Mouse (Mus musculus) left cerebral cortex, postnatal 10 days (tissue): ENCODE measurements around the gene Cdx2. TPM values are rescaled to one million over a fixed set of nuclear protein-coding genes. Genes with fewer than 3 reads are reported as not detected.

ENCODE experiments used
- DNase-seq, 2 experiments: peaks; one replicate each; pipeline ENCODE4 v3.0.0; 2021 to 2022; ENCODE audit warnings: low spot score in 2 of 2, mixed read lengths in 1 of 2; ENCODE audit errors: extremely low spot score in 1 of 2
- intact Hi-C: fragments of 180-260 bp; cut with DNase I; formaldehyde crosslinking; loops from one replicate; pipeline ENCODE4 v1.15.1; 2025
- microRNA-seq: library from miRNA; unstranded; fragments of <30 nt; microRNA quantifications from one replicate; pipeline ENCODE4 v1.2.0, GENCODE M21; 2022
- total RNA-seq, 2 experiments: library from RNA; stranded (reverse); gene quantifications; 2 replicates each; pipeline ENCODE4 v1.2.3; 2021

Cdx2 gene
- total RNA-seq, 2 experiments from 2014 or later = not detected

DNA sequence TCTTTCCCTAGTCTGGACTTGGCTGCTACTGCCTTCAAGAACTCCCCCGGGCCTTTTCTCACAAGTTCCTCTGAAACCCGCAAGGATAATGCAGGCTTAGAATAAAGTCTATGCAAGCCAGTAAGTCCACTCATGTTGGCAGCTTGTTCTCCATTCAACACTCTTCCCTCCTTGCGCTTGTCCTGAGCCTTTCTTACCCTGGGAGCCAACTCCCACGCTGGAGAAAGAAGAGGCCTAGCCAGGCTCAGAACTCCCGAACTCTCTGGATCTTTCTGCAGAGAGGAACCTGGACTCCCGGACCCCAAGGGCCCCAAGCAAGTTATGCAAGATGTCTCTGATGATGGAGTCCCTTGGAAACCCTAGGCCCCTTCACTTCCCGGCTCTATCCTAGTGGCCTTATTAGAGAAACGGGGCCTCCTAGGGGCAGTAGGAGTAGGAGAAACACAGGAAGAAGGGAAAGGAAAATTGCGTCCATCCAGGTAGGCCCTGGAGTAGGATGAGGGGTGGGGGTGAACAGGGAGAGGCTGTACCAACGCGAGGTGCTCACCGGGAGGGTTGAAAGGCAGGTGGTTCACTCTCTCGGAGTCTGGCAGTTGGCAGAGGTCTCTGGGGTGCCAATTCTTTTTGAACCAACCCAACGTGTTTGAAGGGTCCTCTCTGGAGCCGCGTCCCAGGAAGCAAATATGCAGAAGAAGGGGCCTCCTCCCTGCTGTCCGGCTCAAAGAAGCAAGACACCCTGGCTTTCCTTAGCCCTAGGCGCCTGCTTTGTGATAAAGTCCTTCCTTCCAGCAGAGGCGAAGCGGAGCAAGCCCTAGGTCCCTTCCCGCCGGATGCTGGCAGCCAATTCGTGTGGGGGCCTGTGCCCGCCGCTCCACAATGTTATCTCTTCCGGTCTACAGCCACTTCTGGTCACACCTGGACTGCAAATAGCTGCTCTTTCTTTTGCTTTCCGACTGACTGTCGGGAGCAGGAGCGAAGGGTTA lies 36.1 kb downstream of the Cdx2 start:
- intact Hi-C loops = no loop called here

DNA sequence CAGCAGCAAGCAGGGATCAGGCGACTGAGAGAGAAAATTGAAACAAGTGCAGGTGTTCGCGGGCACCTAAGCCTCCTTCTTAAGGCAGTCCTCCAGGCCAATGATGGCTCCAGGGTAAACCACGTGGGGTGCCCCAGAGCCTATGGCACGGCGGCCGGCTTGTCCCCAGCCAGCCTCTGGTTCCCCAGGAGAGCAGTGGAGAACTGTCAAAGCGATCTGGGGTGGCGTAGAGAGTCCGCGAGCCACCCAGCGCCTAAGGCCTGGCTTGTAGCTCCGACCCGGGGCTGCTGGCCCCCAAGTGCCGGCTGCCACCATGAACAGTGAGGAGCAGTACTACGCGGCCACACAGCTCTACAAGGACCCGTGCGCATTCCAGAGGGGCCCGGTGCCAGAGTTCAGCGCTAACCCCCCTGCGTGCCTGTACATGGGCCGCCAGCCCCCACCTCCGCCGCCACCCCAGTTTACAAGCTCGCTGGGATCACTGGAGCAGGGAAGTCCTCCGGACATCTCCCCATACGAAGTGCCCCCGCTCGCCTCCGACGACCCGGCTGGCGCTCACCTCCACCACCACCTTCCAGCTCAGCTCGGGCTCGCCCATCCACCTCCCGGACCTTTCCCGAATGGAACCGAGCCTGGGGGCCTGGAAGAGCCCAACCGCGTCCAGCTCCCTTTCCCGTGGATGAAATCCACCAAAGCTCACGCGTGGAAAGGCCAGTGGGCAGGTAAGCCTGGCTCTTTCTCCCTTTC lies 37.0 kb downstream of the Cdx2 start, which contains the start of gene Pdx1:
TSS of gene Pdx1 (plus strand) at position 34 of the 747 bp plus-strand sequence.
- DNase-seq = no peak
- intact Hi-C loops = no loop called here

More for the DNA sequence above, 36.1 kb downstream of the Cdx2 start:
- no peak for DNase-seq

DNA sequence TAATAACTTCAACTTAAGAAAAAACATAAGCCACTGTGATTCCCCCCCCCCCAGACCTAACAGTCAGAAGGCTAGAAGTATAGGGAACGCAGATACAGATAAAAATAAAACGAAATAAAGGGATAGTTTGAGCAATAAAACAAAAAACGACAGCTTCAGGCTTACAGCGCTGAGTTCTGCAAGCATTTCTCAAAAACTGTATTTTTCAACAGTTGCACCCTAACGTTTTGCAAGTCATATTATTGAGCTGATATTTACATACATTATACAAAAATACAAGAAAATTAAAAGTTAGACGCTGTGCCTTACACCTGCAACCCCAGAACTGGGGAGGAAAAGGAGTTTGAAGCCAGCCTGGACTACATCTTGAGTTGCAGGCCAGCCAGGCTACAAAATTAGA lies 37.7 kb downstream of the Cdx2 start:
- intact Hi-C loops = no loop called here
- no peak for DNase-seq

DNA sequence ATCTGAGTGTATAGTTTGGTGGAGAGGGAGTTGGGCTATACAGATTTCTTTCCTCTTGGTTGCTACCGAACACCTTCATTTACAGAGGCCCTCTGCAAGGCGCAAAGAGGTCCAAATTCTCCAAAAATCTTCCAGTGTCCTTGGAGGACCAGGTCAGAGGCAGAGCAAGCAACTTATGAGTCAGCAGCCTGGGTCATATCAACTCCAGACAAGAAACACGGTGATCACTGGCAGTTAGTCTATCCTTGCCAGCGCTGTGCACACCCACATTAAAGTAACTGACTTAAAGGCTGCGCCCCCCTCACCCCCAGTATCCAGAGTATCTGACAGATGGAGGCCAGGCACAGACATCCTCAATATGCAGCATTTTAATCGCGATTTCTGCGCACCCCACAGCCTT lies 38.3 kb downstream of the Cdx2 start:
- intact Hi-C loops = no loop called here
- DNase-seq = no peak

DNA sequence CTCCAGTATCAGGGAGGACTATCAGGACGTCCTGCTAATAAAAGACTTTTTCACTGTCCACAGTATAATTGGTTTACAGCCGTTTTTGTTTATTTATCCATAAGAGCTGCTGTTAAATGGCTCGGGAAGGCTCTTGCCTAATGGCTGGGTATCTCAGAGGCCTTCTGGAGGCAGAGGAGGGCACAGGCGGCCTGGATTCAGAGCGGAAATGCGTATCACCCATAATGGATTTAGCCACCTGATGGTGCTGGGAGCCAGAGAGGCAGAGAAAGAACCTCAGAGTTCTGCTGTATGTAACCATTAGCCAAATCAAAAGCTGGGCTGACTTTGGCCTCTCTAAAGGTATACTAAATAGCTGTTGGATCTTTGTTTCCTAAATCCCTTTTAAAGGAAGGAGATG lies 39.6 kb downstream of the Cdx2 start:
- intact Hi-C loops = no loop called here
- no peak for DNase-seq

DNA sequence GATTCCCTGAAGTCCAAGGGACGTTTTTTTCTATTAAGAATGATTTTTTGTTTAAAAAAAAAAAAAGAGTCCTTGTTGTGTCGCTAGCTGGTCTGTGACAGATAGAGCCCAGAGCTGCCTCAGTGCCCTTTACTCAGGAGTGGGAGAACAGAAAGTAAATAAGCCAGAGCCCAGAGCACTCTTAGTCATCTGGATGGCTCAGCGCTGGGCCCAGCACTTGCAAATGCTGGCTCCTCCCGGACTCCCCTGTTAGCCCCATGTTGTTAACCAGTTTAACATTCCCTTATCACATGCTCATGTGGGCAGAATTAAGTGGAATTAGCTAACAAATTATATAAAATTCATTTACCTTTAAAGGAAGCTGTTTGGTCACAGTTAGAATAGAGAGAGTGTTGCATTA lies 43.1 kb downstream of the Cdx2 start:
- DNase-seq = no peak
- intact Hi-C loops = no loop called here

DNA sequence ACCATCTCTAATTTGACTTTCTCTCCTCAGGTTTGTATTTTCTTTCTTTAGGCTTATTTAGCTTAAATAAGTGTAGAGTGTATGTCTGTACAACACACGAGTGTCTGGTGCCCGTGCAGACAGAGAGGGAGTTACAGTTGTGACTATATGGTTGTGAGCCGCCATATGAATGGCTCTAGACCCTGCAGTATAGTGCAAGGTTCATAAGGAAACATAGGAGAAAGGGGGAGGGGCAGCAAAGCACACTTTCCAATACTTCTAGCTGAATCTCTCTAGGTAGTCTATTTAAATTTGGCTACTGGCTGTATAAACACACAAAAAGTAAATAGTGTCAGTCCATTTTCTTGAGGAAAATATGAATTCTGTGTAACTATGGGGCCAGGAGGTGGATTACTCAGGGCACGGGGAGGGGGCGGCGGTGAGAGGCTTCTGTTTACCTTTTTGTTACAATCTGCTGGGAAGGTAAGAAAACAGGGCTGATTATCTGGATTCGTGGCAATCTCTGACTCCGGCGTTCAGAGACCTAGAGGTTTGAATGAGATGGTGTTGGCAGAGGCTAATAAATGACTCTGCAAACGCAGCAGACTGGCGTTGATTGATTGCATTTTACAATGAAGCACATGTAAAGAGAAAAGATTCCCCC lies 45.0 kb downstream of the Cdx2 start:
- no peak for DNase-seq
- intact Hi-C loops = no loop called here

DNA sequence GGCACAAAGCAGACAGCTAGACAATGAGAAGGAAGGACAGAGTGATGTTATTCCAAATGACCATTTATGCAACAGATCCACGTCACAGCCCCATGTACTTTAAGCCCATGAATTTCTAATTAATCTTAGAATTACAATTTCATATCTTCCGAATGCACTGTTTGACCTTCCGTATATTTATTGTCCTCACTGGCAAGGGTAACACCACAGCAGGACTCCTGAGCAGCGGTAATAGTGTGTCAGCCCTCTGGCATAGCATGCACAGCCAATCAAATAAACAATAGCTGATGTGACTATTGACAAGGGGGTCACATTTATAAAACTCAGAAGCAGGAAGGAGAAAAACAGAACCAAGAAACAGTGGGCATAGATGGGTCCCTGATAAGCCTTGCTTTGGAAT lies 46.3 kb downstream of the Cdx2 start:
- intact Hi-C loops = no loop called here
- no peak for DNase-seq

DNA sequence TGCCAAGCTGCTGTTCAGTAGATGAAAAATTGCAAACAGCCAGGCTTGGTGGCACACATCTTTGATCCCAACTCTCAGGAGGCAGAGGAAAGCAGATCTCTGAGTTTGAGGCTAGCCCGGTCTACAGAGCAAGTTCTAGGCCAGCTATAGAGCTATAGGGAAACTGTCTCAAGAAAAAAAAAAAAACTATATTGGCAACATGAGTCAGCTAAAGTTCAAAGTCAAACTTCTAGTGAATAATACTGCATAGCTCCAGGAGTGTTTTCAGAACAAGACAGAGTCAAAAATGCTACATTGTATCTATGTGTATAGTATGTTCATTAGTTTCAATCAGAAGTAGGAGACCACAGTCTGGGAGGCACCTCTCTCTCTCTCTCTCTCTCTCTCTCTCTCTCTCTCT lies 46.9 kb downstream of the Cdx2 start:
- DNase-seq = no peak
- intact Hi-C loops = no loop called here

Small RNA genes lying within 50 kb of the gene (microRNA-seq; reads per million reads assigned to microRNA genes)
- gene Mir7k = not detected

Other genes starting within 250 kb of the Cdx2 start
- 1 to 10 TPM; 5.6 to 6.2 TPM for gene Lnx2, start 230.7 kb downstream of the Cdx2 start, total RNA-seq
- gene Polr1d, start 230.2 kb downstream of the Cdx2 start, total RNA-seq = 10 to 100 TPM; 82.2 to 88.3 TPM
- under 1 TPM; 0.59 to 0.88 TPM for gene Gsx1, start 118.6 kb downstream of the Cdx2 start, total RNA-seq
- not detected for gene Pdx1, start 37.3 kb downstream of the Cdx2 start, total RNA-seq
- not detected for gene Urad, start 15.2 kb upstream of the Cdx2 start, total RNA-seq
- gene Flt3, start 93.2 kb upstream of the Cdx2 start, total RNA-seq = 1 to 10 TPM; 2.2 to 2.6 TPM
- 10 to 100 TPM; 85.0 to 96.8 TPM for gene Pan3, start 122.9 kb upstream of the Cdx2 start, total RNA-seq